Mouse (Mus musculus) lung, embryonic 14.5 days (tissue): Measurements from ENCODE around the gene Jund. TPM values are rescaled to one million over a fixed set of nuclear protein-coding genes. Genes with fewer than 3 reads are reported as not detected.
A peak's percentile ranks its signal among the peaks of the same experiment; 100 is the strongest.

Experiments used
- ATAC-seq: fragments of 200-750 bp; cut with Nextera tagmentation; 2 replicates; pipeline ENCODE4 v1.8.0; 2017; ENCODE audit warnings: mild to moderate bottlenecking, moderate TSS enrichment, moderate library complexity; ENCODE audit not compliant: insufficient read depth
- DNase-seq: peaks from one replicate; pipeline ENCODE4 v3.0.0-alpha.2; 2015
- H3K27ac ChIP-seq: fragments of 300-500 bp; sonication (generic); 2 replicates; pipeline ENCODE4 v1.5.1; 2014; ENCODE audit warnings: low read depth, mild to moderate bottlenecking, moderate library complexity
- H3K27me3 ChIP-seq: fragments of 300-500 bp; sonication (generic); 2 replicates; pipeline ENCODE4 v1.6.1; 2014; ENCODE audit warnings: low read length, control low read depth; ENCODE audit not compliant: insufficient read depth
- H3K36me3 ChIP-seq: fragments of 300-500 bp; sonication (generic); 2 replicates; pipeline ENCODE4 v1.6.1; 2014; ENCODE audit warnings: control low read depth; ENCODE audit not compliant: insufficient read depth
- H3K4me1 ChIP-seq: fragments of 300-500 bp; sonication (generic); 2 replicates; pipeline ENCODE4 v1.6.1; 2014; ENCODE audit warnings: antibody characterized with exemption, control low read depth; ENCODE audit not compliant: insufficient read depth
- H3K4me2 ChIP-seq: fragments of 300-500 bp; sonication (generic); 2 replicates; pipeline ENCODE4 v1.6.1; 2014; ENCODE audit warnings: mild to moderate bottlenecking
- H3K4me3 ChIP-seq: fragments of 300-500 bp; sonication (generic); 2 replicates; pipeline ENCODE4 v1.5.1; 2014; ENCODE audit warnings: low read depth, low read length
- H3K9ac ChIP-seq: fragments of 300-500 bp; sonication (generic); 2 replicates; pipeline ENCODE4 v1.6.1; 2014
- H3K9me3 ChIP-seq: fragments of 300-500 bp; sonication (generic); 2 replicates; pipeline ENCODE4 v1.6.1; 2016; ENCODE audit warnings: low read depth, low read length, control low read depth
- CTCF ChIP-seq: IDR thresholded peaks from 2 replicates; pipeline ENCODE4 v1.5.1; 2016; ENCODE audit warnings: antibody characterized with exemption, low read depth
- WGBS: fragments of 180-500 bp; shearing (Covaris S2); extraction: QIAGEN DNeasy Blood & Tissue Kit; methylation state at CpG from one replicate; pipeline ENCODE4 v1.1.7; 2014; 5-methylcytosine and 5-hydroxymethylcytosine counted together
- polyA plus RNA-seq: library from polyadenylated mRNA; unstranded; fragments of >200 nt; fragmentation: Nextera tagmentation; extraction: Ambion mirVana; gene quantifications from 2 replicates; pipeline ENCODE4 v1.2.1, GENCODE M21; 2014

Gene Jund
- polyA plus RNA-seq, 1 experiment from 2014 or later, result 72.9 TPM

GRCm38 (mm10) chr8:70682193-70682592 is 16.6 kb upstream of the Jund start:
- WGBS, result 3% methylated on average over 19 of the region's 19 CpGs
- Histone ChIP-seq H3K4me2 (peak overlapping the region; percentile 48), H3K4me1 (peaks cover 4% of the 10 kb centered on the region; the same call in 1 of the 2 replicates), H3K27ac (no peak overlapping the region; the same call in 1 of the 2 replicates), H3K4me3 (peak overlapping the region; percentile 3; the same call in 1 of the 2 replicates), H3K27me3 (no peaks in the 10 kb centered on the region), H3K36me3 (peaks cover 25% of the 10 kb centered on the region), H3K9ac (peak overlapping the region; percentile 46), H3K9me3 (no peaks in the 10 kb centered on the region)
- peak; percentile 70 for DNase-seq
- peak; percentile 41 for TF ChIP-seq CTCF
- peak; percentile 66 for ATAC-seq

- H3K4me3 ChIP-seq, result no peak overlapping the region
- peaks cover 21% of the 10 kb centered on the region for H3K36me3 ChIP-seq
- peak; percentile 16; the same call in 1 of the 2 replicates for ATAC-seq
- H3K4me2 ChIP-seq, result peak overlapping the region; percentile 48
- peaks cover 4% of the 10 kb centered on the region; the same call in 1 of the 2 replicates for H3K4me1 ChIP-seq
- no peaks in the 10 kb centered on the region for H3K27me3 ChIP-seq
- WGBS, result 59% methylated on average over 3 of the region's 3 CpGs
- DNase-seq, result no peak
- TF ChIP-seq CTCF, result no peak
- no peaks in the 10 kb centered on the region for H3K9me3 ChIP-seq
- peak overlapping the region; percentile 46 for H3K9ac ChIP-seq
- H3K27ac ChIP-seq, result no peak overlapping the region; the same call in 1 of the 2 replicates
These were observed 16.1 kb upstream of the Jund start for GRCm38 (mm10) chr8:70682692-70683091.

GRCm38 (mm10) chr8:70684291-70684690 is 14.5 kb upstream of the Jund start:
- H3K36me3 ChIP-seq, result peaks cover 5% of the 10 kb centered on the region; the same call in 1 of the 2 replicates
- WGBS, result 42% methylated on average over 7 of the region's 7 CpGs
- H3K9me3 ChIP-seq, result no peaks in the 10 kb centered on the region
- H3K4me1 ChIP-seq, result peaks cover 4% of the 10 kb centered on the region; the same call in 1 of the 2 replicates
- ATAC-seq, result no peak
- no peak overlapping the region for H3K9ac ChIP-seq
- no peak overlapping the region for H3K27ac ChIP-seq
- TF ChIP-seq CTCF, result no peak
- no peak for DNase-seq
- H3K4me2 ChIP-seq, result no peak overlapping the region
- H3K27me3 ChIP-seq, result no peaks in the 10 kb centered on the region
- no peak overlapping the region for H3K4me3 ChIP-seq

- TF ChIP-seq CTCF, result no peak
- peak overlapping the region; percentile 58; the same call in 1 of the 2 replicates for H3K27ac ChIP-seq
- H3K4me2 ChIP-seq, result peak overlapping the region; percentile 15; the same call in 1 of the 2 replicates
- no peak overlapping the region for H3K4me3 ChIP-seq
- H3K9ac ChIP-seq, result 0 out of 2 replicates have a peak overlapping the region, but pooled peaks have one; percentile 3
- H3K27me3 ChIP-seq, result no peaks in the 10 kb centered on the region
- H3K9me3 ChIP-seq, result no peaks in the 10 kb centered on the region
- DNase-seq (peak; percentile 84), ATAC-seq (no peak)
- H3K36me3 ChIP-seq, result no peaks in the 10 kb centered on the region
- peaks cover 12% of the 10 kb centered on the region for H3K4me1 ChIP-seq
- 67% methylated on average over 8 of the region's 8 CpGs for WGBS
These were observed 11.2 kb upstream of the Jund start for GRCm38 (mm10) chr8:70687576-70687975.

GRCm38 (mm10) chr8:70688136-70688535 is 10.6 kb upstream of the Jund start:
- no peak for TF ChIP-seq CTCF
- Histone ChIP-seq H3K27me3 (no peaks in the 10 kb centered on the region), H3K4me2 (no peak overlapping the region), H3K9ac (no peak overlapping the region), H3K27ac (peak overlapping the region; percentile 58; the same call in 1 of the 2 replicates), H3K36me3 (no peaks in the 10 kb centered on the region), H3K4me3 (no peak overlapping the region), H3K4me1 (peaks cover 12% of the 10 kb centered on the region), H3K9me3 (no peaks in the 10 kb centered on the region)
- WGBS, result 85% methylated on average over 3 of the region's 3 CpGs
- DNase-seq (no peak), ATAC-seq (no peak)

- H3K9ac ChIP-seq, result no peak overlapping the region
- WGBS, result 72% methylated on average over 5 of the region's 5 CpGs
- H3K36me3 ChIP-seq, result no peaks in the 10 kb centered on the region
- no peak overlapping the region for H3K27ac ChIP-seq
- H3K9me3 ChIP-seq, result no peaks in the 10 kb centered on the region
- H3K4me1 ChIP-seq, result peaks cover 12% of the 10 kb centered on the region
- H3K4me3 ChIP-seq, result no peak overlapping the region
- no peaks in the 10 kb centered on the region for H3K27me3 ChIP-seq
- ATAC-seq (no peak), DNase-seq (no peak)
- no peak for TF ChIP-seq CTCF
- no peak overlapping the region for H3K4me2 ChIP-seq
These were observed 8.8 kb upstream of the Jund start for GRCm38 (mm10) chr8:70689892-70690390.

- no peak for TF ChIP-seq CTCF
- H3K9ac ChIP-seq, result peak overlapping the region; percentile 55
- no peaks in the 10 kb centered on the region for H3K36me3 ChIP-seq
- H3K4me1 ChIP-seq, result peaks cover 20% of the 10 kb centered on the region
- DNase-seq (no peak), ATAC-seq (no peak)
- H3K4me2 ChIP-seq, result peak overlapping the region; percentile 72
- peak overlapping the region; percentile 30 for H3K4me3 ChIP-seq
- peak overlapping the region; percentile 87 for H3K27ac ChIP-seq
- 56% methylated on average over 4 of the region's 4 CpGs for WGBS
- H3K9me3 ChIP-seq, result no peaks in the 10 kb centered on the region
- H3K27me3 ChIP-seq, result no peaks in the 10 kb centered on the region
These were observed 7.5 kb upstream of the Jund start for GRCm38 (mm10) chr8:70691230-70691629.
